Mouse (Mus musculus) kidney, embryonic 14.5 days (tissue): Measurements from ENCODE around the gene Pepd. TPM values are rescaled to one million over a fixed set of nuclear protein-coding genes. Genes with fewer than 3 reads are reported as not detected.
A peak's percentile ranks its signal among the peaks of the same experiment; 100 is the strongest.

ENCODE experiments used
- ATAC-seq: fragments of 200-750 bp; cut with Nextera tagmentation; 2 replicates; pipeline ENCODE4 v1.8.0; 2017; ENCODE audit warnings: moderate number of reproducible peaks, mild to moderate bottlenecking, moderate TSS enrichment, moderate library complexity; ENCODE audit not compliant: low FRiP score, low TSS enrichment
- H3K27ac ChIP-seq: fragments of 300-500 bp; sonication (generic); 2 replicates; pipeline ENCODE4 v1.5.1; 2014; ENCODE audit warnings: low read depth, mild to moderate bottlenecking, low read length, moderate library complexity, mixed read lengths
- H3K27me3 ChIP-seq: fragments of 300-500 bp; sonication (generic); 2 replicates; pipeline ENCODE4 v1.6.1; 2014; ENCODE audit warnings: mild to moderate bottlenecking, low read length; ENCODE audit not compliant: control insufficient read depth, insufficient read depth
- H3K36me3 ChIP-seq: fragments of 300-500 bp; sonication (generic); 2 replicates; pipeline ENCODE4 v1.6.1; 2014; ENCODE audit warnings: low read length, mixed read lengths; ENCODE audit not compliant: control insufficient read depth, insufficient read depth
- H3K4me1 ChIP-seq: fragments of 300-500 bp; sonication (generic); 2 replicates; pipeline ENCODE4 v1.6.1; 2014; ENCODE audit warnings: low read length, mixed read lengths; ENCODE audit not compliant: control insufficient read depth, insufficient read depth
- H3K4me2 ChIP-seq: fragments of 300-500 bp; sonication (generic); replicated peaks from 2 replicates; pipeline ENCODE4 v1.6.1; 2014; ENCODE audit warnings: low read depth, mild to moderate bottlenecking, low read length
- H3K4me3 ChIP-seq: fragments of 300-500 bp; sonication (generic); 2 replicates; pipeline ENCODE4 v1.5.1; 2014; ENCODE audit warnings: mild to moderate bottlenecking, low read length
- H3K9ac ChIP-seq: fragments of 300-500 bp; sonication (generic); 2 replicates; pipeline ENCODE4 v1.6.1; 2014; ENCODE audit warnings: low read depth, mild to moderate bottlenecking, low read length, moderate library complexity
- H3K9me3 ChIP-seq: fragments of 300-500 bp; sonication (generic); 2 replicates; pipeline ENCODE4 v1.6.1; 2016; ENCODE audit warnings: low read length; ENCODE audit not compliant: control insufficient read depth
- WGBS: fragments of 180-500 bp; shearing (Covaris S2); extraction: QIAGEN DNeasy Blood & Tissue Kit; methylation state at CpG from one replicate; pipeline ENCODE4 v1.1.7; 2014; 5-methylcytosine and 5-hydroxymethylcytosine counted together
- polyA plus RNA-seq: library from polyadenylated mRNA; unstranded; fragments of >200 nt; fragmentation: Nextera tagmentation; extraction: Ambion mirVana; gene quantifications from 2 replicates; pipeline ENCODE4 v1.2.1, GENCODE M21; 2014

Gene Pepd
- polyA plus RNA-seq, 1 experiment from 2014 or later, result 122 TPM

- Histone ChIP-seq H3K9me3 (no peaks in the 10 kb centered on the region), H3K9ac (no peak overlapping the region), H3K4me1 (no peaks in the 10 kb centered on the region), H3K36me3 (no peaks in the 10 kb centered on the region), H3K27ac (no peak overlapping the region), H3K4me3 (no peak overlapping the region), H3K4me2 (no peak overlapping the region), H3K27me3 (no peaks in the 10 kb centered on the region)
- 83% methylated on average over 7 of the region's 7 CpGs for WGBS
- no peak for ATAC-seq
Measured at GRCm38 (mm10) chr7:34995872-34996662, 83.9 kb downstream of the Pepd start.

GRCm38 (mm10) chr7:35000839-35001238 is 88.7 kb downstream of the Pepd start:
- H3K4me2 ChIP-seq, result no peak overlapping the region
- H3K4me1 ChIP-seq, result no peaks in the 10 kb centered on the region; the same call in 1 of the 2 replicates
- peak; percentile 44; the same call in 1 of the 2 replicates for ATAC-seq
- no peak overlapping the region for H3K27ac ChIP-seq
- no peaks in the 10 kb centered on the region for H3K36me3 ChIP-seq
- WGBS, result 43% methylated on average over 6 of the region's 6 CpGs
- no peaks in the 10 kb centered on the region for H3K9me3 ChIP-seq
- H3K9ac ChIP-seq, result no peak overlapping the region
- H3K4me3 ChIP-seq, result no peak overlapping the region
- H3K27me3 ChIP-seq, result no peaks in the 10 kb centered on the region; the same call in 1 of the 2 replicates

- H3K36me3 ChIP-seq, result no peaks in the 10 kb centered on the region; the same call in 1 of the 2 replicates
- ATAC-seq, result peak; percentile 20; the same call in 1 of the 2 replicates
- no peak overlapping the region for H3K4me3 ChIP-seq
- 0 out of 2 replicates have a peak, but pooled peaks cover 3% of the 10 kb centered on the region for H3K9me3 ChIP-seq
- H3K27me3 ChIP-seq, result no peaks in the 10 kb centered on the region; the same call in 1 of the 2 replicates
- no peak overlapping the region for H3K9ac ChIP-seq
- H3K27ac ChIP-seq, result no peak overlapping the region
- 84% methylated on average over 7 of the region's 7 CpGs for WGBS
- no peaks in the 10 kb centered on the region; the same call in 1 of the 2 replicates for H3K4me1 ChIP-seq
- no peak overlapping the region for H3K4me2 ChIP-seq
Measured at GRCm38 (mm10) chr7:35003171-35003737, 91.1 kb downstream of the Pepd start.

- Histone ChIP-seq H3K4me2 (no peak overlapping the region), H3K27ac (no peak overlapping the region), H3K4me3 (no peak overlapping the region), H3K9ac (no peak overlapping the region), H3K9me3 (0 out of 2 replicates have a peak, but pooled peaks cover 3% of the 10 kb centered on the region), H3K4me1 (no peaks in the 10 kb centered on the region; the same call in 1 of the 2 replicates), H3K36me3 (no peaks in the 10 kb centered on the region; the same call in 1 of the 2 replicates), H3K27me3 (no peaks in the 10 kb centered on the region; the same call in 1 of the 2 replicates)
- no peak for ATAC-seq
- 87% methylated on average over 7 of the region's 7 CpGs for WGBS
Measured at GRCm38 (mm10) chr7:35006661-35007060, 94.5 kb downstream of the Pepd start.

GRCm38 (mm10) chr7:35013228-35013627 is 101.0 kb downstream of the Pepd start:
- ATAC-seq, result no peak
- no peak overlapping the region for H3K27ac ChIP-seq
- no peaks in the 10 kb centered on the region for H3K9me3 ChIP-seq
- no peaks in the 10 kb centered on the region for H3K36me3 ChIP-seq
- no peaks in the 10 kb centered on the region for H3K27me3 ChIP-seq
- no peak overlapping the region for H3K4me2 ChIP-seq
- H3K4me1 ChIP-seq, result no peaks in the 10 kb centered on the region
- H3K4me3 ChIP-seq, result no peak overlapping the region
- 71% methylated on average over 9 of the region's 9 CpGs for WGBS
- H3K9ac ChIP-seq, result no peak overlapping the region

- Histone ChIP-seq H3K36me3 (no peaks in the 10 kb centered on the region; the same call in 1 of the 2 replicates), H3K4me2 (no peak overlapping the region), H3K27me3 (no peaks in the 10 kb centered on the region), H3K4me1 (no peaks in the 10 kb centered on the region), H3K4me3 (no peak overlapping the region), H3K27ac (no peak overlapping the region), H3K9ac (no peak overlapping the region), H3K9me3 (no peaks in the 10 kb centered on the region)
- no peak for ATAC-seq
- 79% methylated on average over 2 of the region's 2 CpGs for whole genome bisulfite sequencing
Measured at GRCm38 (mm10) chr7:35015252-35015651, 103.1 kb downstream of the Pepd start.

GRCm38 (mm10) chr7:35021365-35021764 is 109.2 kb downstream of the Pepd start:
- no peak overlapping the region for H3K4me2 ChIP-seq
- H3K9me3 ChIP-seq, result no peaks in the 10 kb centered on the region
- H3K4me1 ChIP-seq, result no peaks in the 10 kb centered on the region
- no peak overlapping the region for H3K9ac ChIP-seq
- H3K27me3 ChIP-seq, result no peaks in the 10 kb centered on the region
- no peak for ATAC-seq
- no peak overlapping the region for H3K27ac ChIP-seq
- peaks cover 6% of the 10 kb centered on the region; the same call in 1 of the 2 replicates for H3K36me3 ChIP-seq
- H3K4me3 ChIP-seq, result no peak overlapping the region
- 89% methylated on average over 10 of the region's 10 CpGs for WGBS

GRCm38 (mm10) chr7:35023251-35023650 is 111.1 kb downstream of the Pepd start:
- H3K27ac ChIP-seq, result no peak overlapping the region
- peaks cover 6% of the 10 kb centered on the region; the same call in 1 of the 2 replicates for H3K36me3 ChIP-seq
- no peak overlapping the region for H3K4me2 ChIP-seq
- H3K9me3 ChIP-seq, result no peaks in the 10 kb centered on the region
- ATAC-seq, result no peak
- H3K4me3 ChIP-seq, result no peak overlapping the region
- H3K4me1 ChIP-seq, result no peaks in the 10 kb centered on the region
- WGBS, result 87% methylated on average over 4 of the region's 4 CpGs
- H3K27me3 ChIP-seq, result no peaks in the 10 kb centered on the region
- no peak overlapping the region for H3K9ac ChIP-seq

GRCm38 (mm10) chr7:35024426-35024825 is 112.2 kb downstream of the Pepd start:
- no peaks in the 10 kb centered on the region for H3K27me3 ChIP-seq
- no peaks in the 10 kb centered on the region for H3K4me1 ChIP-seq
- WGBS, result 68% methylated on average over 1 of the region's 1 CpGs
- peaks cover 6% of the 10 kb centered on the region; the same call in 1 of the 2 replicates for H3K36me3 ChIP-seq
- H3K4me3 ChIP-seq, result no peak overlapping the region
- no peaks in the 10 kb centered on the region for H3K9me3 ChIP-seq
- no peak overlapping the region for H3K27ac ChIP-seq
- no peak overlapping the region for H3K9ac ChIP-seq
- no peak overlapping the region for H3K4me2 ChIP-seq
- no peak for ATAC-seq
